Mouse (Mus musculus) E14TG2a.4 (cell line): ENCODE results near the gene Cercam.
A peak's percentile ranks its signal among the peaks of the same experiment; 100 is the strongest.
"Not testable (repeated sequence)": the region's sequence is repeated elsewhere in the genome, so short reads cannot be mapped to it uniquely, and the experiment has no call there.

Experiments
- CTCF ChIP-seq: conservative IDR thresholded peaks from 2 replicates; pipeline ENCODE4 v1.5.1; 2014; ENCODE audit warnings: low read length
- NANOG ChIP-seq: IDR thresholded peaks from 2 replicates; pipeline ENCODE4 v1.6.1; 2014; ENCODE audit warnings: borderline replicate concordance, low read length, mixed read lengths
- POU5F1 ChIP-seq: IDR thresholded peaks from 2 replicates; pipeline ENCODE4 v1.6.1; 2014; ENCODE audit warnings: low read length, borderline replicate concordance

DNA sequence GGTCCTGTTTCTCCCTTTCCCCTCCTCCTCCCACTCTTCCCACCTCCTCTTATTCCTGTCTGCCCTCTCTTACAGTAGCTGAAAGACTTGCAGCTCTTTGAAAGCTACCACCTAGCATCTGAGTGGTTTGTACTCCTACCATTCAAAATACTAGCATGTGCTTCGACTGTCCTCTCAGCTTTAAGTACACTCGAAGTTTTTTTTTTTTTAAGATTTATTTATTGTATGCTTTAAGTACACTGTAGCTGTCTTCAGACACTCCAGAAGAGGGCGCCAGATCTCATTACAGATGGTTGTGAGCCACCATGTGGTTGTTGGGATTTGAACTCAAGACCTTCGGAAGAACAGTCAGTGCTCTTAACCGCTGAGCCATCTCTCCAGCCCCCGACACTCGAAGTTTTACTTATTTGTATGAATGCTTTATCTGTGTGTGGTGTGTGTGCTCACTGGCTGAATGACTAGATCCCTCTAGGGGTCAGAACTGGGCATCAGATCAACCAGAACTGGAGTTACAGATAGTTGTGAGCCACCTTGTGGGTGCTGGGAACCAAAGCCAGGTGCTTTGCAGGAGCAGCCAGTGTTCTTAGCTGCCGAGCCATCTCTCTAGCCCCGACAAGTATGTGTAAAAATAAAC, 17.8 kb downstream of the Cercam start:
- peak; percentile 15 for TF ChIP-seq CTCF
- not testable (repeated sequence) for TF ChIP-seq NANOG, POU5F1
